Mouse (Mus musculus) kidney, postnatal 25 days (tissue): ENCODE data around the gene Rfx5.

ENCODE experiments used
- DNase-seq, 2 experiments: peaks; one replicate each; pipeline ENCODE4 v3.0.0; 2021; ENCODE audit warnings: mixed read lengths in 2 of 2

The Rfx5 gene

GRCm38 (mm10) chr3:95002569-95002968, 48.7 kb downstream of the Rfx5 start:
- DNase-seq = peak in 1 of 2 experiments; percentile 15

GRCm38 (mm10) chr3:95003273-95003672, 49.4 kb downstream of the Rfx5 start:
- no peak for DNase-seq

GRCm38 (mm10) chr3:95005651-95006050, 51.8 kb downstream of the Rfx5 start:
- DNase-seq = peak in 1 of 2 experiments; percentile 16

GRCm38 (mm10) chr3:95007706-95008105, 53.8 kb downstream of the Rfx5 start:
- peak in 1 of 2 experiments; percentile 35 for DNase-seq

- peak in 1 of 2 experiments; percentile 35 for DNase-seq
Measured at GRCm38 (mm10) chr3:95010396-95010795, 56.5 kb downstream of the Rfx5 start.
